Mouse (Mus musculus): ENCODE data around the gene Heatr3. TPM values are rescaled to one million over a fixed set of nuclear protein-coding genes. Genes with fewer than 3 reads are reported as not detected.

Gene Heatr3
- polyA plus RNA-seq (2015; fragmentation: Nextera tagmentation; extraction: Ambion mirVana) = 27.2 and 27.7 TPM in 2 replicates

- ATAC-seq (ENCODE audit: extremely low read depth, insufficient number of reproducible peaks, low FRiP score, low TSS enrichment) = peak; percentile 96
- peak within 1 kb of the TSS; percentile 78 for H3K4me2 ChIP-seq
- peak within 1 kb of the TSS; percentile 95 for H3K27ac ChIP-seq (replicated peaks)
- peaks cover 18% of the 10 kb centered on the region for H3K4me1 ChIP-seq
- no peaks in the 10 kb centered on the region for H3K27me3 ChIP-seq (replicated peaks)
- H3K4me3 ChIP-seq = peak within 1 kb of the TSS; percentile 90
- peaks cover 66% of the 10 kb centered on the region for H3K36me3 ChIP-seq
- WGBS = under 1% methylated on average over 79 of the region's 79 CpGs
- peak within 1 kb of the TSS; percentile 90 for H3K9ac ChIP-seq
- H3K9me3 ChIP-seq = no peaks in the 10 kb centered on the region
These were observed at the start of gene Heatr3 for GRCm38 (mm10) chr8:88137748-88138484. Gene Heatr3, plus strand, starts transcription at chr8:88137855.

- ATAC-seq (ENCODE audit: extremely low read depth, insufficient number of reproducible peaks, low FRiP score, low TSS enrichment) = no peak
- Histone ChIP-seq H3K4me3 (no peak overlapping the region), H3K36me3 (no peaks in the 10 kb centered on the region), H3K4me2 (no peak overlapping the region), H3K9ac (no peak overlapping the region), H3K9me3 (no peaks in the 10 kb centered on the region), H3K4me1 (no peaks in the 10 kb centered on the region), H3K27ac (replicated peaks) (no peak overlapping the region), H3K27me3 (replicated peaks) (no peaks in the 10 kb centered on the region)
These were observed 49.6 kb upstream of the Heatr3 start for GRCm38 (mm10) chr8:88088006-88088405.

- no peak overlapping the region for H3K4me3 ChIP-seq
- ATAC-seq (ENCODE audit: extremely low read depth, insufficient number of reproducible peaks, low FRiP score, low TSS enrichment) = no peak
- H3K27me3 ChIP-seq (replicated peaks) = no peaks in the 10 kb centered on the region
- H3K9me3 ChIP-seq = no peaks in the 10 kb centered on the region
- H3K27ac ChIP-seq (replicated peaks) = no peak overlapping the region
- no peak overlapping the region for H3K9ac ChIP-seq
- no peaks in the 10 kb centered on the region for H3K36me3 ChIP-seq
- WGBS = 71% methylated on average over 2 of the region's 2 CpGs
- H3K4me2 ChIP-seq = no peak overlapping the region
- no peaks in the 10 kb centered on the region for H3K4me1 ChIP-seq
These were observed 46.0 kb upstream of the Heatr3 start for GRCm38 (mm10) chr8:88091661-88092060.

GRCm38 (mm10) chr8:88093367-88093766 lies 44.3 kb upstream of the Heatr3 start:
- Histone ChIP-seq H3K9ac (no peak overlapping the region), H3K4me3 (no peak overlapping the region), H3K4me2 (no peak overlapping the region), H3K27me3 (replicated peaks) (no peaks in the 10 kb centered on the region), H3K4me1 (no peaks in the 10 kb centered on the region), H3K36me3 (no peaks in the 10 kb centered on the region), H3K27ac (replicated peaks) (no peak overlapping the region), H3K9me3 (no peaks in the 10 kb centered on the region)
- ATAC-seq (ENCODE audit: extremely low read depth, insufficient number of reproducible peaks, low FRiP score, low TSS enrichment) = no peak
- 55% methylated on average over 4 of the region's 4 CpGs for WGBS

GRCm38 (mm10) chr8:88098856-88099255 lies 38.8 kb upstream of the Heatr3 start:
- Histone ChIP-seq H3K27ac (replicated peaks) (no peak overlapping the region), H3K4me2 (no peak overlapping the region), H3K4me1 (no peaks in the 10 kb centered on the region), H3K27me3 (replicated peaks) (no peaks in the 10 kb centered on the region), H3K9ac (no peak overlapping the region), H3K9me3 (no peaks in the 10 kb centered on the region), H3K4me3 (no peak overlapping the region), H3K36me3 (no peaks in the 10 kb centered on the region)
- WGBS = 75% methylated on average over 4 of the region's 4 CpGs
- no peak for ATAC-seq (ENCODE audit: extremely low read depth, insufficient number of reproducible peaks, low FRiP score, low TSS enrichment)

- 0% methylated on average over 1 of the region's 1 CpGs for WGBS
- H3K27me3 ChIP-seq (replicated peaks) = no peaks in the 10 kb centered on the region
These were observed 38.1 kb upstream of the Heatr3 start for GRCm38 (mm10) chr8:88099526-88099925.

GRCm38 (mm10) chr8:88109241-88109640 lies 28.4 kb upstream of the Heatr3 start:
- Histone ChIP-seq H3K27me3 (replicated peaks) (peaks cover 4% of the 10 kb centered on the region; the same call in 1 of the 2 replicates), H3K4me3 (no peak overlapping the region), H3K4me2 (no peak overlapping the region), H3K9ac (no peak overlapping the region), H3K9me3 (no peaks in the 10 kb centered on the region), H3K36me3 (no peaks in the 10 kb centered on the region), H3K4me1 (no peaks in the 10 kb centered on the region), H3K27ac (replicated peaks) (no peak overlapping the region)
- WGBS = 84% methylated on average over 4 of the region's 4 CpGs
- ATAC-seq (ENCODE audit: extremely low read depth, insufficient number of reproducible peaks, low FRiP score, low TSS enrichment) = no peak

More at GRCm38 (mm10) chr8:88099526-88099925, 38.1 kb upstream of the Heatr3 start:
- H3K4me1 ChIP-seq = no peaks in the 10 kb centered on the region
- no peak for ATAC-seq (ENCODE audit: extremely low read depth, insufficient number of reproducible peaks, low FRiP score, low TSS enrichment)
- H3K9me3 ChIP-seq = no peaks in the 10 kb centered on the region
- no peak overlapping the region for H3K4me3 ChIP-seq
- H3K4me2 ChIP-seq = no peak overlapping the region
- H3K36me3 ChIP-seq = no peaks in the 10 kb centered on the region
- no peak overlapping the region for H3K27ac ChIP-seq (replicated peaks)
- no peak overlapping the region for H3K9ac ChIP-seq

GRCm38 (mm10) chr8:88118456-88119036 lies 19.1 kb upstream of the Heatr3 start, which contains the start of gene Cnep1r1:
Gene Cnep1r1, plus strand, starts transcription at chr8:88118769.
- peak within 1 kb of the TSS; percentile 84 for H3K4me2 ChIP-seq
- peak; percentile 99 for ATAC-seq (ENCODE audit: extremely low read depth, insufficient number of reproducible peaks, low FRiP score, low TSS enrichment)
- under 1% methylated on average over 49 of the region's 49 CpGs for WGBS

GRCm38 (mm10) chr8:88119076-88119475 lies 18.6 kb upstream of the Heatr3 start:
- ATAC-seq (ENCODE audit: extremely low read depth, insufficient number of reproducible peaks, low FRiP score, low TSS enrichment) = no peak
- Histone ChIP-seq H3K4me3 (peak overlapping the region; percentile 98), H3K9me3 (no peaks in the 10 kb centered on the region), H3K27me3 (replicated peaks) (0 out of 2 replicates have a peak, but pooled peaks cover 2% of the 10 kb centered on the region), H3K27ac (replicated peaks) (peak overlapping the region; percentile 87), H3K4me2 (peak overlapping the region; percentile 84), H3K4me1 (peaks cover 11% of the 10 kb centered on the region), H3K9ac (peak overlapping the region; percentile 97), H3K36me3 (peaks cover 34% of the 10 kb centered on the region)
- under 1% methylated on average over 11 of the region's 11 CpGs for WGBS

More at GRCm38 (mm10) chr8:88118456-88119036, 19.1 kb upstream of the Heatr3 start, which contains the start of gene Cnep1r1:
- Histone ChIP-seq H3K9me3 (no peaks in the 10 kb centered on the region), H3K36me3 (peaks cover 30% of the 10 kb centered on the region), H3K9ac (peak within 1 kb of the TSS; percentile 97), H3K4me3 (peak within 1 kb of the TSS; percentile 98), H3K27me3 (replicated peaks) (0 out of 2 replicates have a peak, but pooled peaks cover 5% of the 10 kb centered on the region), H3K4me1 (peaks cover 11% of the 10 kb centered on the region), H3K27ac (replicated peaks) (peak within 1 kb of the TSS; percentile 87)

GRCm38 (mm10) chr8:88124850-88125249 lies 12.8 kb upstream of the Heatr3 start:
- Histone ChIP-seq H3K27ac (replicated peaks) (no peak overlapping the region), H3K4me1 (peaks cover 2% of the 10 kb centered on the region; the same call in 1 of the 2 replicates), H3K36me3 (peaks cover 83% of the 10 kb centered on the region), H3K9ac (no peak overlapping the region), H3K27me3 (replicated peaks) (no peaks in the 10 kb centered on the region), H3K9me3 (no peaks in the 10 kb centered on the region), H3K4me3 (no peak overlapping the region), H3K4me2 (no peak overlapping the region)
- WGBS = 86% methylated on average over 2 of the region's 2 CpGs
- ATAC-seq (ENCODE audit: extremely low read depth, insufficient number of reproducible peaks, low FRiP score, low TSS enrichment) = no peak

- Histone ChIP-seq H3K9me3 (no peaks in the 10 kb centered on the region), H3K4me1 (no peaks in the 10 kb centered on the region), H3K4me2 (no peak overlapping the region), H3K27ac (replicated peaks) (no peak overlapping the region), H3K36me3 (peaks cover 89% of the 10 kb centered on the region), H3K27me3 (replicated peaks) (no peaks in the 10 kb centered on the region), H3K9ac (no peak overlapping the region), H3K4me3 (no peak overlapping the region)
- no peak for ATAC-seq (ENCODE audit: extremely low read depth, insufficient number of reproducible peaks, low FRiP score, low TSS enrichment)
- WGBS = 94% methylated on average over 4 of the region's 4 CpGs
These were observed 8.3 kb upstream of the Heatr3 start for GRCm38 (mm10) chr8:88129397-88129796.
